Mouse (Mus musculus) embryonic fibroblast, embryonic 13.5 days (primary cell): ENCODE measurements around the gene Agpat4. TPM values are rescaled to one million over a fixed set of nuclear protein-coding genes. Genes with fewer than 3 reads are reported as not detected.

ENCODE experiments used
- H3K27ac ChIP-seq: 2 replicates; pipeline ENCODE4 v1.5.1; 2012; ENCODE audit warnings: low read length, control low read depth, inconsistent platforms; ENCODE audit not compliant: insufficient read depth
- H3K4me1 ChIP-seq: 2 replicates; pipeline ENCODE4 v1.6.1; 2011; ENCODE audit warnings: low read length; ENCODE audit not compliant: control insufficient read depth, insufficient read depth
- H3K4me3 ChIP-seq: 2 replicates; pipeline ENCODE4 v1.5.1; 2011; ENCODE audit warnings: mild to moderate bottlenecking, control low read depth, low read length; ENCODE audit not compliant: insufficient read depth
- CTCF ChIP-seq: IDR thresholded peaks from 2 replicates; pipeline ENCODE4 v1.5.1; 2011; ENCODE audit warnings: mild to moderate bottlenecking, control low read depth, low read length, moderate library complexity, borderline replicate concordance; ENCODE audit not compliant: insufficient read depth
- POLR2A ChIP-seq: IDR thresholded peaks from 2 replicates; pipeline ENCODE4 v1.6.1; 2011; ENCODE audit warnings: low read depth, mild to moderate bottlenecking, control low read depth, low read length, moderate library complexity
- polyA plus RNA-seq: library from polyadenylated mRNA; stranded (reverse); fragments of >200 nt; gene quantifications from 2 replicates; pipeline ENCODE4 v1.2.4, GENCODE M21; 2011; ENCODE audit warnings: low read depth; ENCODE audit not compliant: missing spikeins, insufficient read length

The Agpat4 gene
- polyA plus RNA-seq, 1 experiment: 37.0 TPM

GRCm38 (mm10) chr17:12199933-12200332 lies 81.4 kb downstream of the Agpat4 start:
- H3K4me1 ChIP-seq: peaks cover 4% of the 10 kb centered on the region; the same call in 1 of the 2 replicates
- no peak overlapping the region for H3K4me3 ChIP-seq
- TF ChIP-seq CTCF (no peak), POLR2A (no peak)
- no peak overlapping the region; the same call in 1 of the 2 replicates for H3K27ac ChIP-seq

GRCm38 (mm10) chr17:12201086-12201485 lies 82.6 kb downstream of the Agpat4 start:
- Histone ChIP-seq H3K27ac (no peak overlapping the region), H3K4me3 (no peak overlapping the region), H3K4me1 (peaks cover 12% of the 10 kb centered on the region)
- TF ChIP-seq CTCF (no peak), POLR2A (no peak)

- Histone ChIP-seq H3K4me1 (peaks cover 15% of the 10 kb centered on the region), H3K4me3 (no peak overlapping the region), H3K27ac (no peak overlapping the region)
- TF ChIP-seq POLR2A (no peak), CTCF (no peak)
Measured at GRCm38 (mm10) chr17:12203414-12203897, 85.0 kb downstream of the Agpat4 start.

- no peak overlapping the region for H3K27ac ChIP-seq
- no peak overlapping the region for H3K4me3 ChIP-seq
- TF ChIP-seq CTCF (no peak), POLR2A (no peak)
- H3K4me1 ChIP-seq: peaks cover 15% of the 10 kb centered on the region
Measured at GRCm38 (mm10) chr17:12204246-12204645, 85.7 kb downstream of the Agpat4 start.

- peaks cover 15% of the 10 kb centered on the region for H3K4me1 ChIP-seq
- TF ChIP-seq CTCF (no peak), POLR2A (no peak)
- H3K27ac ChIP-seq: no peak overlapping the region
- no peak overlapping the region for H3K4me3 ChIP-seq
Measured at GRCm38 (mm10) chr17:12204689-12205014, 86.1 kb downstream of the Agpat4 start.

- H3K4me3 ChIP-seq: no peak overlapping the region
- TF ChIP-seq POLR2A (no peak), CTCF (no peak)
- peaks cover 15% of the 10 kb centered on the region for H3K4me1 ChIP-seq
- H3K27ac ChIP-seq: no peak overlapping the region
Measured at GRCm38 (mm10) chr17:12205015-12205693, 86.7 kb downstream of the Agpat4 start.

- H3K27ac ChIP-seq: peak overlapping the region; percentile 7
- no peak overlapping the region for H3K4me3 ChIP-seq
- TF ChIP-seq CTCF (no peak), POLR2A (no peak)
- peaks cover 15% of the 10 kb centered on the region for H3K4me1 ChIP-seq
Measured at GRCm38 (mm10) chr17:12205694-12206075, 87.2 kb downstream of the Agpat4 start.

GRCm38 (mm10) chr17:12206248-12206647 lies 87.7 kb downstream of the Agpat4 start:
- TF ChIP-seq CTCF: no peak
- no peak for TF ChIP-seq POLR2A
- Histone ChIP-seq H3K4me1 (peaks cover 15% of the 10 kb centered on the region), H3K4me3 (no peak overlapping the region), H3K27ac (peak overlapping the region; percentile 16; the same call in 1 of the 2 replicates)

GRCm38 (mm10) chr17:12207022-12207548 lies 88.6 kb downstream of the Agpat4 start:
- TF ChIP-seq POLR2A (no peak), CTCF (no peak)
- Histone ChIP-seq H3K4me1 (peaks cover 15% of the 10 kb centered on the region), H3K4me3 (no peak overlapping the region), H3K27ac (no peak overlapping the region)

GRCm38 (mm10) chr17:12209481-12209880 lies 91.0 kb downstream of the Agpat4 start:
- no peak overlapping the region for H3K27ac ChIP-seq
- H3K4me3 ChIP-seq: no peak overlapping the region
- no peak for TF ChIP-seq CTCF
- no peak for TF ChIP-seq POLR2A
- H3K4me1 ChIP-seq: peaks cover 11% of the 10 kb centered on the region
